Mouse (Mus musculus): Measurements from ENCODE around the gene Cars2.
"Not testable (repeated sequence)": the region's sequence is repeated elsewhere in the genome, so short reads cannot be mapped to it uniquely, and the experiment has no call there.

Gene Cars2

DNA sequence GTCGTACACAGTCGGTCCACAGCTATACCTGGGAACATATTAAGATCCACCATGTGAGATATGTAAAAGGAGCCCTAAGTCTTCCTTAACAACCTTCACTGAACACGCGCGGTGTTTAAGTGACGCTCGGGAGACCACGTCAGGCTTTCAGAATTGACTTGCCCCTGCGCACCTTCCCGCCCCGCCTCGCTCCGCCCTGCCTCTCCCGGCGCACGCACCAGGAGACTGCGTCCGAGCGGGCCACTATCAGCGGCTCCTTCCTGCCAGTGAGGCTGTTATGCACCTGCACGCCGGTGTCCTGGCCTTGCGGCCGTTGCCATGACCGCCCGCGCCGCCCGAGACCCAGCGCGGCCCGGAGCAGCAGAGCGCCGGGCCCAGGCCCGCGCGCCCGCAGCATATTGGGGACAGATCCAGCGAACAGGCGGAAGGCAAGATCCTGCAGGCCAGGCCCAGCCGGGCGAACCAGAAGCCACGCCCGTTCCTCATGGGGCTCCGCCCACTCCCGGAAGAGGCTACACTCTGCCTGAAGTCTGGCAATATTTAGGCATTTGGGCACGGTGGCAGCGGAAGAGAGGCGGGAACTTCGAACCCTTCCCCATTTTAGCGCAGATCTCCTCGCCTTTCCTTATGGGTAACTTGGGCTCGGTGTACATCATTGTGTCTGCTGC, at the start of gene Cars2:
TSS of gene Cars2 (minus strand) at position 503 of the 668 bp plus-strand sequence.
- peak; percentile 62 for DNase-seq (ENCODE audit: low read depth, low spot score)

GRCm38 (mm10) chr8:11593222-11593884, 42.8 kb upstream of the Cars2 start:
- DNase-seq (ENCODE audit: low read depth, low spot score) = no peak

GRCm38 (mm10) chr8:11592296-11592695, 41.7 kb upstream of the Cars2 start:
- DNase-seq (ENCODE audit: low read depth, low spot score) = no peak

DNA sequence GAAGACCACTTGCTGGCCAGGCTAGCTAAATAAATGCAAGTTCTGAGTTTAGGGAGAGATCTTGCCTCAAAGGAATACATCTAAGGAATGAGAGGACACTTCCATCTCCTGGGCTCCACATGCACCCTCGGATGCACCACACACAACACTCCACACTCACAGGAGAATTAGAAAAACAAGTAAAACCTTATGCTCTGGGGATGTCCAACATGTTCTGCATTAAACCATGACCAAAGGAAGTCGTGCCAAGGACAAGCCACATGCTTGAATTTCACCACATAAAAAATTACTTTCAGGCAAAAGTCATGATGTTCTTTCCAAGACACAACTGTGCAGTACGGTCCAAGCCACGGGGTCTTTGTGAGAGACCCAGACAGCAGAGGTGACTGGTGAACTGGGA, 41.3 kb upstream of the Cars2 start:
- no peak for DNase-seq (ENCODE audit: low read depth, low spot score)

DNA sequence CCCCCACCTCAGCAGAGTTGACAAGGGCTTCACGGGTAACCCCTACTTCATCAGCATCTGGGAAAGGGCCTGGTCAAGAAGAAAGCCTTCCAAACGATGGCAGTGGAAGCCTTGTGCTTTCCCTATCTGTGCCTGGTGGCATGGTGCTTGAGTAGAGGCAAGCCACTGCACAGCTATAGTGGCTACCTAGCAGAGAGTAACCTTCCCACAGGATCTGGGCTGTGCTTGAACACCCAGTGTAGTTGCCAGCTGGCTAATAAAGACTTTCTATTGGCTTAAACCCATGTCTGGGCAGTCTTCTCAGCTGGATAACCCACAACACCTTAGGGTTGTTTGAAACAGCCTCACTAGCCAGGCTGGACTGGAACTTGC, 35.8 kb upstream of the Cars2 start:
- DNase-seq (ENCODE audit: low read depth, low spot score) = no peak

DNA sequence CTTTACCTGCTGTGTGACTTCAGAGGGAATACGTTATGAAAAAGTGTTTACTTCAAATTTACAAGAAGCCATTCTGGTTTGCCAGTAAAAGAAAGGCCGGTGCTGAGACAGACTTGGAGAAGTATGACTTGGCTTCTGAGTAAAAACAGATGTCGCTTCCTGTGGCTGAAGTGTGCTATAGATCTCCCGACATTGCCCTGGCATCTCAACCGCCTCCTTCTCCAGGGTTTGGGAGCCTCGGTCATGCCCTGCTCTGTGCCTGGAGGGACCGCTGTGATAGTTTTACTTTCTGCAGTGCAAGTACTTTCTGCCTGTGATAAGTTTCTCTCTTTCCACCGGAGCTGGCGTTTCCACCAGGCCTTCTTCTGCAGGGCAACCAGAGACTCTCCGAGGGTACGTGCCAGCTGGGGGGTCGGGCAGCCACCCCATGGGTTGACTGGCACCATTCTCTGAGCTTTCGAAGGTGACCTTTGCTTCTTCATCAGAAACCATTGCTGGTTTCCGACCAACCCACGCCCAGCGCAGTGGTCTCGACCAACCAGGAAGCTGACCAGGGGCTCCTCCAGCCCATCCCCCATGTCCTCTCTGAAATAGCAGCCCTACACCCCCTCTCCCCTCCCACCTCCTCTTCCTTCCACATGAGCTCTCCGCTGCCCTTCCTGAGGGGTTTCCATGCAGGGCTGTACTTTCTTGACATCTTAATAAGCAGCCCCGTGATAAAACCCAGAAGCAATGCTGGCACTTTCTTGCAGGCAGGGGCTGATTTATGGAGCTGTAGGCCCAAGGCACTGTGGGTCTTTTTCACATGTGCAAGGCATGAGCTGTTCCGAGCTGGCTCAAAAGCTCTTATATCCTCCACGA, 35.2 kb upstream of the Cars2 start:
- DNase-seq (ENCODE audit: low read depth, low spot score) = no peak

- DNase-seq (ENCODE audit: low read depth, low spot score) = no peak
These were observed 25.2 kb upstream of the Cars2 start for GRCm38 (mm10) chr8:11575604-11576384.

DNA sequence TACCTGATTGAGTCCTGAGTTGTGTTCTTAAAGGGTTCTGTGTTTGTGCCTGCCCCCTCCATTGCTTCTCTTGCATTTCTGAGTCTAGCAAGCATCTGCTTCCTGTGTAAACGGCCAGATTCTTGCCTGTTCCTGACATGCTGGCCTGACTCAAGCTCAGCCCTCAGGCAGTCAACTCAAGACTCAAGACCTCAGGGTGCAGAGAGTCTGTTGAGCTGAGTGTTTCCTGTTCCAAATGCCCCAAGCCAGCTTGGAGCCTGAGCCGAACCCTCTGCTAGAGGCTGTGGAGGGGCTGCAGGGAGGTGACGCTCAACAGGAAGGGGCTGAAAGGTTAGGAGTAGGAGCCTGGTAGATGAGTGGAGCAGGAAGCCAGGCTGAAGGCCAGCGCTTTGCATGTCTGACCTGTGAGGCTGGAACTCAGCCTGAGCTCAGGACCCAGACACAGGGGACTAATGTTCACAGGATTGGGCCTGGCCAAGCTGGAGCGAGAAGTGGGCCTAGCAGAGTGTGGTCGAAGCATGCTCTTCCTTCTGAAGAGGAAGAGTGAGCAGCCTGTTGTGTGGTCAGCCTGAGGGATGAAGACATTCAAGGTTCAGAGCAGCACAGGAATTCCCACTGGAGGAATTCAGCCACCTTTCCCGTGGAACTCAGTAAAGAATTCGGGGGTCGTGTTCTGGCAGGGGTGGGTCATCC, 24.5 kb upstream of the Cars2 start:
- DNase-seq (ENCODE audit: low read depth, low spot score) = no peak

- DNase-seq (ENCODE audit: low read depth, low spot score) = no peak
These were observed 21.8 kb upstream of the Cars2 start for GRCm38 (mm10) chr8:11572428-11572827.

DNA sequence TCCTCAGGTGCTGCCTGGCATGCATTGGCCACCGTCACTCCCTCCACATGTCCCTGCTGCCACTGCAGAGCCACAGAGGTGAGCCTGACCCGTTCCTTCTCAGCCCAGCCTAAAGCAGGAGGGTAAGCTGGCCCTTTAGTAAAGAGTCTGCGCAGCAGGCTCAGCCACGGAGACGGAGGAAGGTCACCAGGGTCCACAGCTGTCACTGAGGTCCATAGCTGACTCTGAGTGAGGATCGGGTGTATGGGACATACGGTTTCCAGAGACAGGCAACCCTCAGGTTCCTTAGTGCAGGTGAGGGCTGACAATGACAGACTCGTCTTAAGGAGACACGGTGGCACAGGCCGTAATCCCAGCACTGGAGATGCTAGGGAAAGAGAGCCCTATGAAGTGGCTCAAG, 21.4 kb upstream of the Cars2 start:
- no peak for DNase-seq (ENCODE audit: low read depth, low spot score)

DNA sequence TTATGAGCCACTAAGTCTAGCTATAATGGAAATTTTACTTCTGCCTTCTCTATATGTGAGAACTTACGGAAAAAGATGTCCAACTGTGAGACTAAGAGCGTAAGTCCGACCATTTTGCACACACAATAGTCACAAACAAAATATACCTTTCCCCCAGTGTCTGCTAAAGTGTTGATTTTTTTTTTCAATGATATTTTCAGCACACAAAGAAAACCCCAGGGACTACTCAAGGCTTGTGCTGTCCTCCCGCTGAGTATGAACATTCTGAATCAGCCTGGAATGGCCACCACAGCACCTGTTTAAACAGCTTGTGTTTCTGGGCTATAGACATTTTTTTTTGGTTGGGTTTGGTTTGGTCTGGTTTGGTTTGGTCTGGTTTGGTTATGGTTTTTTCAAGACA, 20.2 kb upstream of the Cars2 start:
- DNase-seq (ENCODE audit: low read depth, low spot score) = no peak

GRCm38 (mm10) chr8:11569260-11570097, 18.9 kb upstream of the Cars2 start:
- DNase-seq (ENCODE audit: low read depth, low spot score) = no peak

- not testable (repeated sequence) for DNase-seq (ENCODE audit: low read depth, low spot score)
These were observed 17.6 kb upstream of the Cars2 start for GRCm38 (mm10) chr8:11568193-11568592.

DNA sequence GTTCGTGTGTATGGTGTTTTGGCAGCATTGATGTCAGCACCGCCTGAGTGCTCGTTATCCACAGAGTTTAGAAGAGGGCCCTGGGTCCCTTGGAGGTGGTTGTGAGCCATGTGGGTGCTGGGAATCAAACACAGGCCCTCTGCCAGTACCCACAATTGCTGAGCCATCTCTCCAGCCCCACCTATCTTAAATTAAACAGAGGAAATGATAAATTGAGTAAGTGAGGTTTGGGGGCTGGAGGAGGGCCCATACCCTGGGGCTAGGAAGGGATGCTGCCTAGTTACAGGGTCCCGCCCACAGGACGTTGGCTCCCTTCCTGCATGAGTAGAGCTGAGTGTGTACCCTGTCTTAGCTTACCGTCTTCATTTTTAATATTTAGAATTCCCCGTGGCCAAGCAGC, 14.1 kb upstream of the Cars2 start:
- DNase-seq (ENCODE audit: low read depth, low spot score) = no peak

DNA sequence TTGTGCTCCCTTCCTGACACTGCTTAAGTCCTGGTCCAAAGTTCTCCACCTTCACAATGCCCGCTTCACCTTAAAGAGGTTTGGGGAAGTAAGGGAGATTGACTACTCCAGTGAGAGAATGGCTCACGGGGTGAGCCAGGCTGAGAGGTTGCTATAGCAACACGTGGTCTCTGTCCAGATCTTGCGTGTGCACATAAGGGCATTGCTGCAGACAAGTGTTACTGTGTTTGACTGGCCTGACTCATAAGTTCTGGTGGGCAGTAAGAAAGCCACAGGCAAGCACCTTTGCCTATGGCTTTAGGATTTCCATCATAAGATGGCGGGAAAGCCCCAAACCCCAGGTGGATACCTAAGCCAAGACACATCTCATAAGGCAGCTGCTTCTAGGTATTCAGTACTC, 13.7 kb upstream of the Cars2 start:
- no peak for DNase-seq (ENCODE audit: low read depth, low spot score)

- no peak for DNase-seq (ENCODE audit: low read depth, low spot score)
These were observed 9.6 kb upstream of the Cars2 start for GRCm38 (mm10) chr8:11560220-11560619.

DNA sequence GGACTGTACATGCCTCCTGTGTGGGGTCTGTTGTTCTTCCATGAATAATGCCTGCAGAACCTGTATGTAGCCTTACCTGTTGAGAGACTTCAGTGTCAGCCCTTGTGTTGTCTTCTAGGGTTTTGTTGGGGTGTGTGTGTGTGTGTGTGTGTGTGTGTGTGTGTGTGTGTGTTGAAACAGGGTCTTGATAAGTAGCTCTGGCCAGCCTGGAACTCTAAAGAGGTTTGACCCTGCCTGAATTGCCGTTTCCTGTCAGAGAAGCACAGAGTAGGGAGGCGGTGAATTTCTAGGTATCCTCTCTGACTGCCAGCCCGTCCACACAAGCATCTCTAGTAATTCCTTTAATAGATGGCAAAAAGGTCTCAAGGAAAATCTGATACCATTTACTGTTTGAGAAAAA, 8.9 kb upstream of the Cars2 start:
- DNase-seq (ENCODE audit: low read depth, low spot score) = no peak

GRCm38 (mm10) chr8:11557768-11558629, 7.4 kb upstream of the Cars2 start:
- DNase-seq (ENCODE audit: low read depth, low spot score) = peak; percentile 94

DNA sequence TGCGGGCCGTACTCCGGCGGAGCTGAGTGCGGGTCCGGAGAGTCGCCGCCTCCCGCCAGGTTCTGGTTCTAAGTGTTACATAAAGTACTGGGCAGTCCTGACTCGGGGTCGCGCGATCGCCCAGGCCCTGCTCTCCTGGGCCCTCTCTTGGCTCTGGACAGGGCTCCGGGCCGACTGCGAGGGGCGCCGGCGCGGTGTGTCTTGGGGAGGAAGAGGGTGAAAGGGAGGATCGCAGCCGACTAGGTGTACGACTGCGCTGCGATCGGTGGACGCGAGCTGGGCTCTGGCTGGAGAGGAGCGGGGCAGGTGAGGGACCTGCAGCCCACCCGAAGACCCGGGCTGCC, 6.8 kb upstream of the Cars2 start:
- DNase-seq (ENCODE audit: low read depth, low spot score) = no peak

Data from retina, postnatal 7 days (tissue).